Mouse (Mus musculus) E14TG2a.4 (cell line): ENCODE results near the gene Usp34.

Source experiments
- H3K27me3 ChIP-seq: 2 replicates; pipeline ENCODE4 v1.6.1; 2014; ENCODE audit warnings: low read length, control low read depth; ENCODE audit not compliant: insufficient read depth
- H3K36me3 ChIP-seq: 2 replicates; pipeline ENCODE4 v1.6.1; 2014; ENCODE audit warnings: low read length, control low read depth; ENCODE audit not compliant: insufficient read depth
- H3K4me1 ChIP-seq: replicated peaks from 2 replicates; pipeline ENCODE4 v1.6.1; 2014; ENCODE audit warnings: low read depth, low read length, control low read depth
- H3K4me3 ChIP-seq: replicated peaks from 2 replicates; pipeline ENCODE4 v1.5.1; 2014; ENCODE audit warnings: mild to moderate bottlenecking, low read length
- H3K9me3 ChIP-seq: 2 replicates; pipeline ENCODE4 v1.6.1; 2014; ENCODE audit warnings: low read length, control low read depth
- CTCF ChIP-seq: conservative IDR thresholded peaks from 2 replicates; pipeline ENCODE4 v1.5.1; 2014; ENCODE audit warnings: low read length
- NANOG ChIP-seq: IDR thresholded peaks from 2 replicates; pipeline ENCODE4 v1.6.1; 2014; ENCODE audit warnings: borderline replicate concordance, low read length, mixed read lengths
- POU5F1 ChIP-seq: IDR thresholded peaks from 2 replicates; pipeline ENCODE4 v1.6.1; 2014; ENCODE audit warnings: low read length, borderline replicate concordance

Gene Usp34

DNA sequence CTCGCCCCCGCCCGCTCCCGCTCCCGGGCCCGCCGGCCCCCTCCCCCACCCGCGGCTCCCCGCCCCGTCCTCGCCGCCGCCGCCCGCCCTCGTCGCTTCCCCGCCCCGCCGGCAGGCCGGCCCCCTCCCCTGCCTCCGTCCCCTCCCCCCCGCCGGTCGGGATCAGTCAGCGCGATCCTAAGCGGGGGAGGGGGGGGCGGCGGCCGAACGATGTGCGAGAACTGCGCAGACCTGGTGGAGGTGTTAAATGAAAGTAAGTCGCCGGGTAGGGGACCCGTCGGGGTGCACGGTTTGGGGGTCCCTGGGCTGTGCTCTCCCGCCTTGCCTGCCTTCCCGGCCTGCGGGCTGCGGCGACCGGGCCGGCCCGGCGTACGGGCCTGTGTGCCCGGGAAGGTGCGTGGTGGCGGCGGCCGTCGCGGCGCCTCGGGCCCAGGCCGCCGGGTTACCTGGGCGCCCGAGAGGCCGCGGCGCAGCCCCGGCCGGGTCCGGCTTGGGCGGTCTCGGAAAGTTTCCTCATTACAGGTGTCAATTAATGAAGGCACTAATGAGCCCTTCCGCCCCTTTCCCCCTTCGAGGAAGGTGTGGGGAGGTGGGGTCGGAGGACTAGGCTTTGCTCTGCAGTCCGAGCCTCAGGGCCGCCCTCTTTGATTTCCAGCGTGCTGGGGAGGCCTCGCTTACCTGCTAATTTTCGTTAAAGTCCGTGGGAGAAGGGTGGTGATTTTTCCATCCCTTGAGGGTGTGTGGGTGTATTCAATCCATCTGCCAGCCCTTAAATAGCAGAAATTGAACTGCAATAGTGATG, at the start of gene Usp34:
TSS of gene Usp34 (plus strand) at position 132 of the 802 bp plus-strand sequence.
- H3K27me3 ChIP-seq = no peaks in the 10 kb centered on the region
- peaks cover 37% of the 10 kb centered on the region for H3K4me1 ChIP-seq
- no peaks in the 10 kb centered on the region for H3K9me3 ChIP-seq
- H3K4me3 ChIP-seq = peak within 1 kb of the TSS; percentile 92
- H3K36me3 ChIP-seq = peaks cover 6% of the 10 kb centered on the region
- TF ChIP-seq CTCF = no peak
- no peak for TF ChIP-seq NANOG
- TF ChIP-seq POU5F1 = no peak

DNA sequence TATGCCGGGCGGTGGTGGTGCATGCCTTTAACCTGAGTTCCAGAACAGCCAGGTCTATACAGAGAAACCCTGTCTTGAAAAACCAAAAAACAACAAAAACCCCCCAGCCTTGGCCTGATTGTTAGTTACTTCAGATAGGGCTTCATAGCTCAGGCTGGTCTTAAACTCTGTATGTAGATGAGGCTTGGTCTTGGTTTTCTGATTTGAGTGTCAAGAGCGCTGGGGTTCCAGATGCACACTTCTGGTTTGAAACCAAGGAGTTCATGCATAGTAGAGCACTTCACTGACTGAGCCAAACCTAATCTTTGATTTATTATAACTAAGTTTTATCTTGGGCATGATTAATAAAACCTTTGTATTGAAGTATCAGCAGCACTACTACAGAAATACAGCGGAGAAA, 47.6 kb upstream of the Usp34 start:
- H3K4me1 ChIP-seq = peaks cover 69% of the 10 kb centered on the region
- H3K9me3 ChIP-seq = no peaks in the 10 kb centered on the region
- no peak for TF ChIP-seq POU5F1
- peaks cover 54% of the 10 kb centered on the region for H3K36me3 ChIP-seq
- H3K27me3 ChIP-seq = no peaks in the 10 kb centered on the region
- H3K4me3 ChIP-seq = peak overlapping the region; percentile 98

DNA sequence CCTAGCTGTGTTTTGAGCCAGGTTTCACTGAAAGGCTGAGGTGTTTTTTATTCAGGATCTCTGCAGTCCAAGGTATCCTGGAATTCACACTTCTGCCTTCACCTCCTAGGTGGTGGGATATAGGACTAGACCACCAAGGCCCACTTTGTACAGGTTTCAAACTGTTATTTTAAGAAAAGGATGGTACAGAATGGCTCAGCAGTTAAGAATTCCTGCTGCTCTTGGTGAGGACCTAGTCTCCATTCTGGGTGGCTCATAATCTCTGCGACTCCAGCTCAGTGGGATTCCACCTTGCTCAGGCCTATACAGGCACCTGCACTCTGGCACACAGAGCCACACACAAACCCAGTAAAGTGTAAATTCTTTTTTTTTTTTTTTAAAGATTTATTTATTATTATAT, 47.2 kb upstream of the Usp34 start:
- H3K4me3 ChIP-seq = peak overlapping the region; percentile 98
- H3K4me1 ChIP-seq = peaks cover 69% of the 10 kb centered on the region
- H3K9me3 ChIP-seq = no peaks in the 10 kb centered on the region
- H3K27me3 ChIP-seq = no peaks in the 10 kb centered on the region
- no peak for TF ChIP-seq NANOG
- no peak for TF ChIP-seq CTCF
- no peak for TF ChIP-seq POU5F1
- peaks cover 58% of the 10 kb centered on the region for H3K36me3 ChIP-seq

DNA sequence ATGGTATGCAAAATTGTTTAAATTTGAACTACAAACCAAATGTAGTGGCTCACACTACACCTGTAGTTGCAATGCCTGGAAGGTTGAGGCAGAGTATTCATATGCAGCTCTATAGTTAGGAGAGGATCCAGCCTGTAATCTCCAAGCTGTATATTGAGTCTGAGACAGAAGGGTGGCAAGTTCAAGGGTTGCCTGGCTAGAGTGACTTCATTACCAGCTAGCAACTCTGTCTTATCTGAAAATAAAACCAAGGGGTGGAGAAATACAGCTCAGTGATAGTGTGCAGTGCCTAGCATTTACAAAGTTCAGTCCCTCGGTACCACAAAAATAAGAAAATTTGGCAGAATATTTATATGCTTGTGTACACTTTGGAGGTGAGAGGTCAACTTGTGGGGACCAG, 46.5 kb upstream of the Usp34 start:
- Histone ChIP-seq H3K4me1 (peaks cover 72% of the 10 kb centered on the region), H3K36me3 (peaks cover 65% of the 10 kb centered on the region), H3K27me3 (no peaks in the 10 kb centered on the region), H3K4me3 (peak overlapping the region; percentile 55), H3K9me3 (no peaks in the 10 kb centered on the region)
- no peak for TF ChIP-seq NANOG
- no peak for TF ChIP-seq CTCF
- no peak for TF ChIP-seq POU5F1

DNA sequence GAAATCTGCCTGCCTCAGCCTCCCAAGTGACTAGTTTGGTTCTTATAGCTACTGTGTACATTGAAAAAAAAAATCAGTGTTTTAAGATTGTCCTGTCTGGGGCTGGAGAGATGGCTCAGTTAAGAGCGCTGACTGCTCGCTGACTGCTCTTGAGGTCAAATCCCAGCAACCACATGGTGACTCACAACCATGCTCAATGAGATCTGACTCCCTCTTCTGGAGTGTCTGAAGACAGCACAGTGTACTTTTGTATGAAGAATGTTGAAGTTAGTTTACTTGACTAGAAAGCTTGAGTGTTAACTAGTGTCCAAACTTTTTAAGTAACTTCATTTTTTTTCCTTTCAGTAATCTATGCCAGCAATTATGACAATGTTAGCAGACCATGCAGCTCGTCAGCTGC, 45.2 kb upstream of the Usp34 start:
- Histone ChIP-seq H3K4me1 (peaks cover 82% of the 10 kb centered on the region), H3K27me3 (no peaks in the 10 kb centered on the region), H3K4me3 (peak overlapping the region; percentile 55; the same call in 1 of the 2 replicates), H3K9me3 (no peaks in the 10 kb centered on the region), H3K36me3 (peaks cover 78% of the 10 kb centered on the region)
- TF ChIP-seq CTCF (no peak; the same call in 1 of the 2 replicates), NANOG (no peak), POU5F1 (no peak)

DNA sequence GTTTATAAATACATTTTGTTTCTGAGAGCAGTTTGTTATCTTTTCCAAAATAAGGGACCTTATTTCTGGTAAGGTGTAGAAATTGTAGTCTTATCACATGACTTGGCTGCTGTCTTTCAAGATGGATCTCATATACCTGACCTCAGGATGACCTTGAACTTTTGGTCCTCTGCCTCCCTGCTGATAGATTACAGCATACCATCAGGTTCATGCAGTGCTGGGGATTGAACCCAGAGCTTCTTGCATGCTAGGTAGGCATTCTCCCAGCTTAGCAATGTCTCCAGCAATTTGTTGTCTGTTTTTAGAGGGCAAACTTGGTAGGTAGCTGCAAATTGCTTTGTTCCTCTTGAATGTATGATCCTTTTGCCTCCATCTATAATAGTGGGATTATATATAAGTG, 41.7 kb upstream of the Usp34 start:
- no peaks in the 10 kb centered on the region for H3K27me3 ChIP-seq
- TF ChIP-seq NANOG (peak; percentile 82), CTCF (no peak)
- H3K9me3 ChIP-seq = no peaks in the 10 kb centered on the region
- H3K4me3 ChIP-seq = no peak overlapping the region
- peaks cover 72% of the 10 kb centered on the region for H3K4me1 ChIP-seq
- H3K36me3 ChIP-seq = peaks cover 97% of the 10 kb centered on the region

DNA sequence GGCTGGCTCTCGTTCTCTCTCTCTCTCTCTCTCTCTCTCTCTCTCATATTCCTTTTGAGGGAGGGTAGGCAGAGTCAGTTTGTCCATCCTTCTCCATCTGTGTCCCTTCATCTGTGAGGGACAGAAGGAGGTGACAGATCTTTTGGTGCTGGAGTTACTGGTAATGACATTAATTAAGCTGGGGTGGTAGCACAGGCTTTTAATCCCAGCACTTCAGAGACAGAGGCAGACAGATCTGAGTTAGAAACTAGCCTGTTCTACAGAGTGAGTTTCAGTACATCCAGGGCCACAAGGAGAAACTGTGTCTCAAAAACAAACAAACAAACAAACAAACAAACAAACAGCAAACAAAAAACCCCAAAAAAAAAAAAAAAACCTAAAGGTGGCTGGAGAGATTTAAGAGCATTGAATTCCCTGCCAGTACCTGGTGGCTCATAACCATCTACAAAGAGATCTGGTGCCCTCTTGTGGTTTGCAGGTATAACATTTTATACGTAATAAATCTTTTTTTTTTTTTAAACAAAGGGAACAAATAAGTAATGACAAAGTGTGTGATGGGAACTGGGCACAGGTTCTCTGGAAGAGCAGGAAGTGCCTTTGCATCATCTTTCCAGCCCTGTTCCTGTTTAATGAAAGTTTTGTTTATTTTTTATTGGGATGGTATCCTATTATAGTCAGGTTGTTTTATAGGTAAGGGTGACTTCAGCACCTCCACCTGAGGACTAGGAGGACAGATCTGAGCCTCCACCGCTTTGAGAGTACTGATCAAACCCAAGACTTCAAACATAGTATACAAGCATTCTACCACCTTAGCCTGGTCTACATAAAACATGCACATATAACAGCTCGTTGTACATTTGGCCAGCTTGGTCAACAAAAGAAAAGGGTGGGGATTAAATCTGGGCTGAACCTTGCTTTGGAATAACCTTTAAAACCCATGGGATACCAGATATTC, 34.6 kb upstream of the Usp34 start:
- no peaks in the 10 kb centered on the region for H3K27me3 ChIP-seq
- TF ChIP-seq POU5F1 (no peak), CTCF (peak; percentile 41), NANOG (no peak)

DNA sequence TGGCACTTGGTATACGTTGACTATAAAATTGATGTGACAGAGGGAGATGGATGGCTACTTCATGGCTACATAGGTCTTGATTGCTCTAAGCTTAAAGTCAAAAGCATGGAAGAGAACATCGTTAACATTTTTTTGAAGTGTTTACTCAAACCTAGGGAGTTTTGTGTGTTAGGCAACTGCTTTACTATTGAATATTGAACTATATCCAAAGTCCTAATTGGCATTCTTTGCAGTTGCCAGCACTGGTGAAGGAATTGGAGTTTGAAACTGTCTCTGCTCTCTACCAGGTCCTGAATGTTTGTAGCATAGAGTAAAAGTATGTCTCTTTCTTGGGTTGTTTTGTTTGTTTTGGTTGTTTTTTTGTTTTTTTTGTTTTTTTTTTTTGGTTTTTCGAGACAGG, 30.9 kb upstream of the Usp34 start:
- H3K36me3 ChIP-seq = peaks cover 100% of the 10 kb centered on the region
- no peak for TF ChIP-seq POU5F1
- no peak for TF ChIP-seq NANOG
- H3K9me3 ChIP-seq = no peaks in the 10 kb centered on the region
- H3K27me3 ChIP-seq = no peaks in the 10 kb centered on the region
- H3K4me1 ChIP-seq = peaks cover 36% of the 10 kb centered on the region
- H3K4me3 ChIP-seq = no peak overlapping the region

More for the DNA sequence above, 34.6 kb upstream of the Usp34 start:
- Histone ChIP-seq H3K9me3 (no peaks in the 10 kb centered on the region), H3K4me1 (peaks cover 42% of the 10 kb centered on the region), H3K36me3 (peaks cover 99% of the 10 kb centered on the region), H3K4me3 (no peak overlapping the region)
